Mouse (Mus musculus) bone marrow macrophage, adult 2 months (primary cell): ENCODE results near the gene Stat4. TPM values are rescaled to one million over a fixed set of nuclear protein-coding genes. Genes with fewer than 3 reads are reported as not detected.

Experiments used
- H3K27ac ChIP-seq: 2 replicates; pipeline ENCODE4 v1.5.1; 2012; ENCODE audit warnings: low read depth, low read length; ENCODE audit not compliant: insufficient read depth
- H3K4me1 ChIP-seq: 2 replicates; pipeline ENCODE4 v1.6.1; 2012; ENCODE audit warnings: low read length; ENCODE audit not compliant: control insufficient read depth, insufficient read depth
- H3K4me3 ChIP-seq: 2 replicates; pipeline ENCODE4 v1.5.1; 2012; ENCODE audit warnings: mild to moderate bottlenecking, low read length, moderate library complexity; ENCODE audit not compliant: insufficient read depth
- CTCF ChIP-seq: IDR thresholded peaks from 2 replicates; pipeline ENCODE4 v1.5.1; 2012; ENCODE audit warnings: low read depth, mild to moderate bottlenecking, low read length, moderate library complexity
- POLR2A ChIP-seq: IDR thresholded peaks from 2 replicates; pipeline ENCODE4 v1.6.1; 2012; ENCODE audit warnings: mild to moderate bottlenecking, low read depth, low read length, borderline replicate concordance
- polyA plus RNA-seq: library from polyadenylated mRNA; stranded (reverse); fragments of >200 nt; gene quantifications from 2 replicates; pipeline ENCODE4 v1.2.4, GENCODE M21; 2012; ENCODE audit not compliant: missing spikeins, insufficient read depth, insufficient read length

Stat4 gene
- polyA plus RNA-seq, 1 experiment = 5.4 TPM

DNA sequence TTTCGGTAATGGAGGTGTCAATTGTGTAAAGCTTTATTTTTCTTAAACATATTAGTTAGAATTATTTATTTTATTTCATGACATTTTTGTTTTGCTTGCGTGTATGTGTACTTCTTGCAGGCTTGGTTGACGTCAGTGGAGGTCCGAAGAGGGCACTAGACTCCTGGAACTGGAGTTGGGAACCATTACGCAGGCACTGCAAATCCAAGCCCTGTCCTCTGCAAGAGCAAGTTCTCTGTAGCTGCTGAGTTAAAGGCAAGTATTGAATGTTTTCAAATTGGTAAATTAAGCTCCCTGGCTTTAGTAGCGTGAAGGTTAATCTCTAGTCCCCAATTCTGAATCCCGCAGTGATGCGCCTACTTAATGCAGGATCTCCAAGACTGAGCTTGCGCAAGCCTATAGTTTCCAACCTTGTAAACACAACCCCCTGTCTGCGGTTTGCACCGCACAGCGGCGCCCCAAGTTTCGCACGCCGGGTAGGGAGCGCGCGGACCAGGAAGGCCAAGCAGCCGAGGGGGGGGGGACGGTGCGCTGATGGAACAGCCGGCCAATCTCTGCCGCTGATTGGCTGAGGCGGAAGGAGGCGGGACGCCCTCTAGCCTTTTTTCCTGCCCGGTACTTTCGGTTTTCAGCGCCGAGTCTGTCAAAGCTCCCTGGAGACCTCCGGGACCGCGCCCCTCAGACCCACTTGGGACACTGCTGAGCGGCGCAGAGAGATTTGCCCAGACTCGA, 132.1 kb downstream of the Stat4 start, which contains the start of gene Stat1:
Stat1 (plus strand) TSS at position 581 of the 732 bp plus-strand sequence.
- TF ChIP-seq CTCF (no peak), POLR2A (no peak)
- H3K4me3 ChIP-seq = peak within 1 kb of the TSS; percentile 73
- H3K4me1 ChIP-seq = peaks cover 12% of the 10 kb centered on the region
- peak within 1 kb of the TSS; percentile 57 for H3K27ac ChIP-seq

- Histone ChIP-seq H3K4me3 (peak overlapping the region; percentile 73), H3K27ac (no peak overlapping the region), H3K4me1 (peaks cover 12% of the 10 kb centered on the region)
- no peak for TF ChIP-seq POLR2A
- no peak for TF ChIP-seq CTCF
Observed at GRCm38 (mm10) chr1:52119691-52120090, 132.7 kb downstream of the Stat4 start.

DNA sequence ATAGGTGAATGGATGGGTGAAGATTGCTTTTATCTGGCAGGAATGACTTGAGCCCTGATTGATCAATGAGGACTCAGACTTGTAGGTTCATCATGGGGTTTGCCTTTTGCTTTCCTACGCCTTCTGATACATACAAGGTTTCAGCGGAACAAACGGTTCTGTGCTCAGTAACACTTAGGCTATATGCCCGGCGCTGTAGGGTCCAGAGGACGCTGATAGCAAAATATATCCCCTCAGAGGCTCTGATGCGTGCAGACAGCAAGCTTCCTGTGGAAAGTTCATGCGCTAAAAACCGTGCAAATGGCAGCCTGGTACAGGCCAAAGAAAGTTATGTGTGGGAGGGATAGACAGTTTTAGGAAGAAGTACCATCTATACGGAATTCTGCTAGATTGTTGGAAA, 133.2 kb downstream of the Stat4 start:
- H3K4me3 ChIP-seq = peak overlapping the region; percentile 73
- H3K4me1 ChIP-seq = peaks cover 14% of the 10 kb centered on the region
- TF ChIP-seq CTCF = no peak
- TF ChIP-seq POLR2A = no peak
- no peak overlapping the region for H3K27ac ChIP-seq

DNA sequence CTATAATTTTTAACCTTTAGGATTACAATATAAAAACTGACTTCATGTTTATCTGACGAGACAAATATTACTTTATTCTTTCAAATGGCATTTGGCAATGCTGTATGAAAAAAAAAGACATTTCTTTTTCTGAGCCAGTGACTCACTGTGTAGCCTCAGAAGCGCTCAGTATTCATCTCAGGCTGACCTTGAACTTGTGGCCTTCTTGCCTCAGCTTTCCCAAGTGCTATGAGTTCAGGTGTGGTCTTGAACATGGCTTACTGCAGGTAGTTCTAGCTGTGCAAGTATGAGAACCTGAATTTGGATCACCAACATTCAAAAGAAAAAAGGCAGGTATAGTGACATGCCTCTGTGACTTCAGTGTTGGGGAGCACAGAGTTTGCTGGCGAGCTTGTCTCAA, 134.1 kb downstream of the Stat4 start:
- H3K4me3 ChIP-seq = no peak overlapping the region
- H3K4me1 ChIP-seq = peaks cover 14% of the 10 kb centered on the region
- TF ChIP-seq CTCF (no peak), POLR2A (no peak)
- no peak overlapping the region for H3K27ac ChIP-seq

DNA sequence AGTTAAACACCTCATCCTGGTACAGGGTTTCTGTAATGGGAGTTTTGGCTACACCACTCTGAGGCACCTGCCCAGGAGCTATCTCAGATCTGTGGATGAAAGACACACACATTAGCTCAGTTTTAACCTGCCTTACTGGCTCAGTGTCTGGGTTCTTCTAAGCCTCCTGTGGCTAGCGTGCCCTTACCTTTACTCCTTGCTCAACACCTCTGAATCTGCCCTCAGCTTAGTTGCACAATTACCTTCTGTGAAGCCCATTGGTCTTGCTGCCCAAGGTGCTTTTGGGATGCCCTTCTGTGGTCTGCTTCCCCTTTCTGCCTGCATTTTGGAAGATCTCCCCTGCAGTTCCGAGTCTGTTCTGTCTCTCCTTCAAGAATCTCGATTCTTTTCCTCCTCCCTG, 137.9 kb downstream of the Stat4 start:
- no peak overlapping the region for H3K4me3 ChIP-seq
- TF ChIP-seq CTCF (no peak), POLR2A (no peak)
- H3K27ac ChIP-seq = no peak overlapping the region
- H3K4me1 ChIP-seq = peaks cover 14% of the 10 kb centered on the region

DNA sequence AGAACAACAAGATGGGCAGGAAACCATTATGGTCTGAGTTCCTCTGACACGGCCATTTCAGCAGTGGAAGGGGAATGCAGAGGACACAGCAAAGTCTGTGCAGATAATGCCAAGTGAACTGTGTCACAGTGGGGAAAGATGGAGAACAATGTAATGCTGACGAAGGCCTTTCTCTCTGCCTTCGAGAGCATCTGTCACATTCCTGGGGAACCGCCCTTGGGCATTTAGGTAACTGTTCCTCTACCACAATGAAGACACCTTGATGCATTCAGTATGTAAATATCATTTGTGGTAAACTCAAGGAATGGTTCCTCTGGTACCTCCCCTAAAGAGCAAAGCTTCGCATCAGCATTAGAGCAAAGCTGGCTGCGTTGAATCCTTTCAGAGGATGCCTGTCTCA, 140.4 kb downstream of the Stat4 start:
- Histone ChIP-seq H3K4me1 (peaks cover 6% of the 10 kb centered on the region), H3K27ac (no peak overlapping the region), H3K4me3 (no peak overlapping the region)
- TF ChIP-seq CTCF = no peak
- TF ChIP-seq POLR2A = no peak

- Histone ChIP-seq H3K4me3 (no peak overlapping the region), H3K4me1 (peaks cover 4% of the 10 kb centered on the region), H3K27ac (no peak overlapping the region)
- TF ChIP-seq CTCF (no peak), POLR2A (no peak)
Observed at GRCm38 (mm10) chr1:52129794-52130193, 142.8 kb downstream of the Stat4 start.

DNA sequence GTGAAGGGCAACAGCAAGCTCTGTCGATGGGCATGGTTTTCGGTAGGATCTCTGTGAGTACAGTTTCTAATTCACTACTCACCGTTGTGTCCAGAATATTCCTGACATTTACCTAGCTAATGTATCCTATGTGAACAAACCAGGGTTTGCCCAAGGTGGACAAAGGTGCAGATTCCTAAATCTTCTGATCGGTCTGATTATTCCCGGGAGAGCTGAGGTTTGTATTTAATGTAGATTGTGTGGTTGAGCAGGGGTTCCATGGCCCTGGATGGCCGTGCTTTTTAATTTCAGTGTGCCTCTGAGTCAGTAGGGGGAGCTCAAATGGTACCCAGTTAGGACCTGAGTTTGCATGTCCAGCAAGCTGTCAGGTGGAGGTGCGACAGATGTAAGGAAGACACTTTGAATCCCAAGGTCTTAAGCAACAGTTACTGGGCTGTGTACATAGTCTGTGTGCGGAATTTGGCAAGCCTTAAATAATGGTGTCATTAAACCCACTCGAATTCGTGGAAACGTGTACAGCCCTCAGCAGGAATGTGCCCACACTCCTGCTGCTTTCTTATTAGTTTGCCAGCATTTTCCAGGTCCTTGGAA, 144.9 kb downstream of the Stat4 start:
- Histone ChIP-seq H3K4me3 (no peak overlapping the region), H3K4me1 (no peaks in the 10 kb centered on the region; the same call in 1 of the 2 replicates)
- TF ChIP-seq POLR2A (no peak), CTCF (no peak)

DNA sequence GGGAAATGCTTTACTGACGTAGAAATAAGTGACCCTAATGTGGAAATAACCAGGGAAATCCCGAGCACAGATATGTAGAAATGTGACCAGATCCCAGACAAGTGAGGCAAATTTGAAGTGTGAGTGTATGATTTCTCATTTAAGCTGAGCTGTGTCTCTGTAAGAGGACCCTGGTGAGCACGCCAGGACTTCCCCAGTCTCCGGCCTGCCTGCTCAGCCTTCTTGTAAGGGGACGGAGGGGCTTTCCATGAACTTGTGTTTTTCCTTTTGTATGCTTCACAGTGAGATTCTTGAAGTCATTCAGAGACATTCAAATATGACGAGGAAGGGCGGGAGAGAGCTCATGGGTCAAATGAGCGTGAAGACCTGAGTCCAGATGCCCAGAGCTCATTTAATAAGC, 146.3 kb downstream of the Stat4 start:
- no peak for TF ChIP-seq POLR2A
- no peak for TF ChIP-seq CTCF
- H3K4me1 ChIP-seq = no peaks in the 10 kb centered on the region
- H3K4me3 ChIP-seq = no peak overlapping the region
- no peak overlapping the region for H3K27ac ChIP-seq

More for the DNA sequence above, 144.9 kb downstream of the Stat4 start:
- no peak overlapping the region for H3K27ac ChIP-seq

DNA sequence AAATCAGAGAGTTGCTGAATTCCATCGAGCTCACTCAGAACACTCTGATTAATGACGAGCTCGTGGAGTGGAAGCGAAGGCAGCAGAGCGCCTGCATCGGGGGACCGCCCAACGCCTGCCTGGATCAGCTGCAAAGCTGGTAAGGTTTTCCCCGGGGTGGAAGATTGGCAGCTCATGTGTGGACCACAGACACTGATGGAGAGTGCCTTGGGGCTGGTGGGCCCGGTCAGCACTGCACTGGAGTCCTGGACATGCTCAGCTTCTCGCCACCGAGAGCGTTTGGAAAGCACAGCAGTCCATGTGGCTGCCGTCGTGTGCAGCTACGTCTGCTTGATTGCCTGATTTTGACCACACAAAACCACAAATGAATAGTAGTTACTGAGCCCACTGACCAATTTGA, 150.3 kb downstream of the Stat4 start:
- H3K27ac ChIP-seq = no peak overlapping the region
- peaks cover 11% of the 10 kb centered on the region for H3K4me1 ChIP-seq
- H3K4me3 ChIP-seq = no peak overlapping the region
- TF ChIP-seq POLR2A = no peak
- no peak for TF ChIP-seq CTCF
